Comparison of ENCODE assay signal across 12 mouse cellular contexts in the genomic region with DNA sequence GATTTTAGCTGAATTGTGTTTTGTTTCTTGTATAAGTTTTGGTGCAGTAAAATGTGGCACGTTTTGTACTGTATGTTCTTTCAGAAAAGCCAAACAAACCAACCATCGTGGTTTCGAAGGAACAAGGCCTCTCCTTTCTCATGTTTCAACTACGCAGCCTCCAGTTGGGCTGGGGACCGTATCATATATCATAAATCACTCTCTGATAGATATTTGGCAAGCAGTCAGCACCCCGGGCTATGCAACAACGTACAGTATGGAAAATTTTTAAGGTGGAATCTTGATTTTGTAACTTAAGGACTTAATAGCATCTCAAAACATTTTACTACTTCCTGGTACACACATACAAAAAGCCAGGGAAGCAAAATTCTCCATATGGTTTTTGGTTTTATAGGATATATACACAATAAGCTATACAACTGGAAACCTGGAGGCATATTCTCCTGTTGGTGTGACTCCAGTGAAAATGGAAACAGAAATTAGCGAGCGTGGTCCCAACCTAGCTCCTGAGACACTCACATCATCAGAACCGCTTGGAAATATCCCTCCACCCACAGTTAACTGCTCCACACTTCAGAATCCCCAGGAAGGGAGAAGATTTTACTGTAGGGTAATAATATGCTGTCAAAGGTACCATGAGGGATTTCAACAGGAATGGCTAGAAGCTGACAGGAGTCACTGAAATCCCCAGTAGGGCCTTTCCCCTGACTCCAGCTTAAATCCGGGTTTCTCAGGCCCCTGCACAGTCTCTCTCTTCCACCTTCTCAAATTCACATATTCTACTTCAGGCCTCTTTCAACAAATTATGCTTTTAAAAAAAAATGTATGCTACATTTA.
A peak's percentile ranks its signal among the peaks of the same experiment; 100 is the strongest.
DNase-seq lines count a peak whose midpoint lies in the region; ATAC-seq and TF ChIP-seq lines count a peak whose summit lies in the region.
"Had no signal": no experiment of that assay in that cellular context is flagged by ENCODE, and none has a peak within 500 bp of the region (broad histone marks: within the 10 kb centered on the region; RNA-seq: fewer than 3 reads in every experiment).

No protein-coding gene starts in this region.

- intact Hi-C loops in left cerebral cortex, postnatal 4 days (cut with DNase I): no loop called here

- no peaks in the 10 kb centered on the region for H3K36me3 ChIP-seq in hindbrain, embryonic 12.5 days
- no peaks in the 10 kb centered on the region for H3K36me3 ChIP-seq in hindbrain, embryonic 11.5 days (ENCODE audit: control insufficient read depth, insufficient read depth, low read length)
- no peaks in the 10 kb centered on the region for H3K36me3 ChIP-seq in neural tube, embryonic 11.5 days (ENCODE audit: control insufficient read depth, insufficient read depth, low read length)
- H3K36me3 ChIP-seq in hindbrain, postnatal 0 days (ENCODE audit: insufficient read depth, low read length): no peaks in the 10 kb centered on the region
- H3K36me3 ChIP-seq in stomach, embryonic 16.5 days (ENCODE audit: control insufficient read depth, insufficient read depth, low read length): no peaks in the 10 kb centered on the region
- H3K36me3 ChIP-seq: G1E had no signal

- DNase-seq in hindbrain, embryonic 11.5 days (ENCODE audit: low spot score): no peak
- DNase-seq in neural tube, embryonic 11.5 days (ENCODE audit: low spot score): peak; percentile 21
- DNase-seq in neural tube, embryonic 10.5 days (ENCODE audit: extremely low spot score, low spot score): no peak
- DNase-seq in hindbrain, postnatal 0 days (ENCODE audit: low spot score): peak; percentile 30
- no peak for DNase-seq in left cerebral cortex, postnatal 4 days
- DNase-seq: cerebellum, postnatal 25 days had no signal

- TF ChIP-seq CTCF in hindbrain, postnatal 0 days (IDR thresholded peaks at IDR 0.05; ENCODE audit: low read depth): no peak

- H3K4me3 ChIP-seq in hindbrain, embryonic 12.5 days: no peak overlapping the region
- no peak overlapping the region for H3K4me3 ChIP-seq in hindbrain, embryonic 11.5 days (ENCODE audit: low read depth, low read length)
- H3K4me3 ChIP-seq in neural tube, embryonic 11.5 days (ENCODE audit: low read depth, low read length): no peak overlapping the region
- no peak overlapping the region for H3K4me3 ChIP-seq in hindbrain, postnatal 0 days (ENCODE audit: low read length)
- no peak overlapping the region for H3K4me3 ChIP-seq in stomach, embryonic 16.5 days (replicated peaks; ENCODE audit: low read length)
- H3K4me3 ChIP-seq: left cerebral cortex, adult 2 months; megakaryocyte, embryonic 14.5 days had no signal

- peak overlapping the region; percentile 60; the same call in 1 of the 2 replicates for H3K27ac ChIP-seq in hindbrain, embryonic 12.5 days
- no peak overlapping the region for H3K27ac ChIP-seq in hindbrain, embryonic 11.5 days (ENCODE audit: low read depth, low read length)
- no peak overlapping the region; the same call in 1 of the 2 replicates for H3K27ac ChIP-seq in neural tube, embryonic 11.5 days (ENCODE audit: low read depth, low read length)
- H3K27ac ChIP-seq in hindbrain, postnatal 0 days: no peak overlapping the region
- peak overlapping the region; percentile 96 for H3K27ac ChIP-seq in stomach, embryonic 16.5 days (ENCODE audit: low read length)
- H3K27ac ChIP-seq: left cerebral cortex, adult 2 months had no signal

- H3K9me3 ChIP-seq in hindbrain, embryonic 12.5 days (replicated peaks): no peaks in the 10 kb centered on the region
- no peaks in the 10 kb centered on the region for H3K9me3 ChIP-seq in hindbrain, embryonic 11.5 days (ENCODE audit: control insufficient read depth, low read length)
- no peaks in the 10 kb centered on the region for H3K9me3 ChIP-seq in neural tube, embryonic 11.5 days (ENCODE audit: control insufficient read depth, low read length)
- no peaks in the 10 kb centered on the region for H3K9me3 ChIP-seq in hindbrain, postnatal 0 days (ENCODE audit: low read length)
- H3K9me3 ChIP-seq in stomach, embryonic 16.5 days (replicated peaks; ENCODE audit: control insufficient read depth, low read length): 0 out of 2 replicates have a peak, but pooled peaks cover under 1% of the 10 kb centered on the region

- H3K4me1 ChIP-seq in hindbrain, embryonic 12.5 days: 0 out of 2 replicates have a peak, but pooled peaks cover 2% of the 10 kb centered on the region
- H3K4me1 ChIP-seq in hindbrain, embryonic 11.5 days (replicated peaks; ENCODE audit: control insufficient read depth, insufficient read depth, low read length): no peaks in the 10 kb centered on the region
- no peaks in the 10 kb centered on the region for H3K4me1 ChIP-seq in neural tube, embryonic 11.5 days (ENCODE audit: control insufficient read depth, insufficient read depth, low read length)
- no peaks in the 10 kb centered on the region for H3K4me1 ChIP-seq in hindbrain, postnatal 0 days (ENCODE audit: insufficient read depth, low read length)
- peaks cover 8% of the 10 kb centered on the region for H3K4me1 ChIP-seq in stomach, embryonic 16.5 days (ENCODE audit: control insufficient read depth, insufficient read depth, low read length)
- H3K4me1 ChIP-seq: megakaryocyte, embryonic 14.5 days had no signal

- WGBS in hindbrain, embryonic 12.5 days: 57% methylated on average over 11 of the region's 11 CpGs
- WGBS in hindbrain, embryonic 11.5 days: 65% methylated on average over 11 of the region's 11 CpGs
- WGBS in neural tube, embryonic 11.5 days: 57% methylated on average over 11 of the region's 11 CpGs
- 54% methylated on average over 11 of the region's 11 CpGs for WGBS in hindbrain, postnatal 0 days
- WGBS in stomach, embryonic 16.5 days: 20% methylated on average over 11 of the region's 11 CpGs

- no peak overlapping the region for H3K4me2 ChIP-seq in hindbrain, embryonic 12.5 days (replicated peaks)
- no peak overlapping the region for H3K4me2 ChIP-seq in hindbrain, embryonic 11.5 days (replicated peaks; ENCODE audit: low read depth, low read length)
- H3K4me2 ChIP-seq in neural tube, embryonic 11.5 days (ENCODE audit: low read depth): no peak overlapping the region
- no peak overlapping the region for H3K4me2 ChIP-seq in hindbrain, postnatal 0 days (ENCODE audit: low read depth, low read length)
- peak overlapping the region; percentile 27; the same call in 1 of the 2 replicates for H3K4me2 ChIP-seq in stomach, embryonic 16.5 days (ENCODE audit: low read depth, low read length)

- ATAC-seq in hindbrain, embryonic 12.5 days (ENCODE audit: low FRiP score): no peak
- ATAC-seq in hindbrain, embryonic 11.5 days (ENCODE audit: low FRiP score): no peak
- ATAC-seq in neural tube, embryonic 11.5 days (ENCODE audit: insufficient read depth, low FRiP score, low TSS enrichment): no peak
- ATAC-seq in hindbrain, postnatal 0 days: no peak
- ATAC-seq in stomach, embryonic 16.5 days (ENCODE audit: insufficient read depth, low FRiP score): peak; percentile 87; the same call in 1 of the 2 replicates
- ATAC-seq: forebrain, embryonic 16.5 days had no signal

- H3K27me3 ChIP-seq in hindbrain, embryonic 12.5 days: no peaks in the 10 kb centered on the region
- H3K27me3 ChIP-seq in hindbrain, embryonic 11.5 days (ENCODE audit: control insufficient read depth, insufficient read depth, low read length): no peaks in the 10 kb centered on the region
- no peaks in the 10 kb centered on the region for H3K27me3 ChIP-seq in neural tube, embryonic 11.5 days (ENCODE audit: control insufficient read depth, insufficient read depth, low read length)
- H3K27me3 ChIP-seq in hindbrain, postnatal 0 days (ENCODE audit: insufficient read depth, low read length): no peaks in the 10 kb centered on the region
- no peaks in the 10 kb centered on the region for H3K27me3 ChIP-seq in stomach, embryonic 16.5 days (ENCODE audit: control insufficient read depth, insufficient read depth, low read length)
- H3K27me3 ChIP-seq: megakaryocyte, embryonic 14.5 days had no signal

- H3K9ac ChIP-seq in hindbrain, embryonic 12.5 days: no peak overlapping the region
- no peak overlapping the region for H3K9ac ChIP-seq in hindbrain, embryonic 11.5 days (ENCODE audit: low read depth, low read length)
- no peak overlapping the region for H3K9ac ChIP-seq in neural tube, embryonic 11.5 days (ENCODE audit: low read length)
- H3K9ac ChIP-seq in hindbrain, postnatal 0 days (replicated peaks; ENCODE audit: low read length): no peak overlapping the region
- 0 out of 2 replicates have a peak overlapping the region, but pooled peaks have one; percentile 42 for H3K9ac ChIP-seq in stomach, embryonic 16.5 days (ENCODE audit: low read length)

Comparison
In these comparisons a context has a peak if more than half of its experiments do, and no peak if none do; other contexts are left out.
1. H3K27ac ChIP-seq: peak in hindbrain, embryonic 12.5 days (single experiment) and stomach, embryonic 16.5 days (single experiment); none in hindbrain, embryonic 11.5 days (single experiment), neural tube, embryonic 11.5 days (single experiment) and hindbrain, postnatal 0 days (single experiment).
2. DNase-seq: peak in neural tube, embryonic 11.5 days (single experiment) and hindbrain, postnatal 0 days (single experiment); none in hindbrain, embryonic 11.5 days (single experiment), neural tube, embryonic 10.5 days (single experiment) and left cerebral cortex, postnatal 4 days (single experiment).